Mouse (Mus musculus) testis, adult 2 months (tissue): Measurements from ENCODE around the gene B9d2.

Source experiments
- CTCF ChIP-seq: fragments of 200-500 bp; IDR thresholded peaks from 2 replicates; pipeline ENCODE4 v1.5.1; 2012; ENCODE audit warnings: low read depth, mild to moderate bottlenecking, inconsistent platforms, low read length, moderate library complexity; ENCODE audit not compliant: control insufficient read depth, insufficient read depth, insufficient replicate concordance
- POLR2A ChIP-seq: fragments of 200-500 bp; IDR thresholded peaks from 2 replicates; pipeline ENCODE4 v1.6.1; 2012; ENCODE audit warnings: low read depth, mild to moderate bottlenecking, inconsistent platforms, low read length, moderate library complexity; ENCODE audit not compliant: control insufficient read depth

- TF ChIP-seq CTCF (no peak), POLR2A (no peak)
Measured at GRCm38 (mm10) chr7:25704716-25705364, 24.3 kb downstream of the B9d2 start.
